Mouse (Mus musculus): ENCODE measurements around the gene Espn.
A peak's percentile ranks its signal among the peaks of the same experiment; 100 is the strongest.

GRCm38 (mm10) chr4:152086505-152087210 lies 65.5 kb downstream of the Espn start:
- TF ChIP-seq CTCF (IDR thresholded peaks at IDR 0.05; ENCODE audit: borderline replicate concordance, insufficient read depth, low read length), result no peak
- TF ChIP-seq POLR2A (IDR thresholded peaks at IDR 0.05; ENCODE audit: low read depth, low read length), result peak; percentile 72

All from embryonic fibroblast, embryonic 13.5 days (primary cell).